Mouse (Mus musculus) stomach, postnatal 0 days (tissue): ENCODE data around the gene Gm10203. TPM values are rescaled to one million over a fixed set of nuclear protein-coding genes. Genes with fewer than 3 reads are reported as not detected.
"Not testable (repeated sequence)": the region's sequence is repeated elsewhere in the genome, so short reads cannot be mapped to it uniquely, and the experiment has no call there.

Experiments used
- ATAC-seq: fragments of 200-750 bp; cut with Nextera tagmentation; 2 replicates; pipeline ENCODE4 v1.8.0; 2017; ENCODE audit not compliant: low FRiP score, low TSS enrichment
- DNase-seq: peaks from one replicate; pipeline ENCODE4 v3.0.0-alpha.2; 2016; ENCODE audit warnings: low spot score
- H3K27ac ChIP-seq: fragments of 300-500 bp; sonication (generic); replicated peaks from 2 replicates; pipeline ENCODE4 v1.5.1; 2014; ENCODE audit warnings: mild to moderate bottlenecking, control low read depth
- H3K27me3 ChIP-seq: fragments of 300-500 bp; sonication (generic); 2 replicates; pipeline ENCODE4 v1.6.1; 2014; ENCODE audit warnings: low read length; ENCODE audit not compliant: control insufficient read depth, insufficient read depth
- H3K36me3 ChIP-seq: fragments of 300-500 bp; sonication (generic); 2 replicates; pipeline ENCODE4 v1.6.1; 2014; ENCODE audit warnings: low read length, mixed read lengths; ENCODE audit not compliant: control insufficient read depth, insufficient read depth
- H3K4me1 ChIP-seq: fragments of 300-500 bp; sonication (generic); replicated peaks from 2 replicates; pipeline ENCODE4 v1.6.1; 2014; ENCODE audit warnings: antibody characterized with exemption; ENCODE audit not compliant: control insufficient read depth, insufficient read depth
- H3K4me2 ChIP-seq: fragments of 300-500 bp; sonication (generic); replicated peaks from 2 replicates; pipeline ENCODE4 v1.6.1; 2014; ENCODE audit warnings: low read depth, mild to moderate bottlenecking, control low read depth, moderate library complexity
- H3K4me3 ChIP-seq: fragments of 300-500 bp; sonication (generic); 2 replicates; pipeline ENCODE4 v1.5.1; 2014; ENCODE audit warnings: low read depth, low read length, control low read depth
- H3K9ac ChIP-seq: fragments of 300-500 bp; sonication (generic); 2 replicates; pipeline ENCODE4 v1.6.1; 2014; ENCODE audit warnings: mild to moderate bottlenecking, low read length, control low read depth, mixed read lengths
- H3K9me3 ChIP-seq: fragments of 300-500 bp; sonication (generic); 2 replicates; pipeline ENCODE4 v1.6.1; 2016; ENCODE audit warnings: low read length; ENCODE audit not compliant: control insufficient read depth
- CTCF ChIP-seq: IDR thresholded peaks from 2 replicates; pipeline ENCODE4 v1.5.1; 2016; ENCODE audit warnings: antibody characterized with exemption, low read depth, mild to moderate bottlenecking, moderate library complexity
- EP300 ChIP-seq: optimal IDR thresholded peaks from 2 replicates; pipeline ENCODE3; 2016; ENCODE audit warnings: antibody characterized with exemption
- WGBS: fragments of 180-500 bp; shearing (Covaris S2); extraction: QIAGEN DNeasy Blood & Tissue Kit; methylation state at CpG from one replicate; pipeline ENCODE4 v1.1.7; 2014; 5-methylcytosine and 5-hydroxymethylcytosine counted together
- polyA plus RNA-seq: library from polyadenylated mRNA; unstranded; fragments of >200 nt; fragmentation: Nextera tagmentation; extraction: Ambion mirVana; gene quantifications from 2 replicates; pipeline ENCODE4 v1.2.1, GENCODE M21; 2015

Gene Gm10203
- polyA plus RNA-seq, 1 experiment from 2014 or later, result not detected

GRCm38 (mm10) chr6:149168436-149168835 is 38.5 kb downstream of the Gm10203 start:
- H3K9ac ChIP-seq, result no peak overlapping the region
- H3K9me3 ChIP-seq, result no peaks in the 10 kb centered on the region; the same call in 1 of the 2 replicates
- H3K27ac ChIP-seq, result no peak overlapping the region
- H3K27me3 ChIP-seq, result no peaks in the 10 kb centered on the region
- H3K36me3 ChIP-seq, result 0 out of 2 replicates have a peak, but pooled peaks cover 3% of the 10 kb centered on the region
- ATAC-seq (no peak), DNase-seq (no peak)
- no peak for TF ChIP-seq EP300
- TF ChIP-seq CTCF, result no peak
- no peaks in the 10 kb centered on the region for H3K4me1 ChIP-seq
- H3K4me2 ChIP-seq, result no peak overlapping the region
- WGBS, result 89% methylated on average over 2 of the region's 2 CpGs
- no peak overlapping the region for H3K4me3 ChIP-seq

- 89% methylated on average over 3 of the region's 4 CpGs for WGBS
- DNase-seq, H3K4me3 ChIP-seq, H3K4me2 ChIP-seq, H3K9ac ChIP-seq, H3K9me3 ChIP-seq, H3K36me3 ChIP-seq, ATAC-seq, H3K4me1 ChIP-seq, H3K27ac ChIP-seq, H3K27me3 ChIP-seq: not testable (repeated sequence)
Measured at GRCm38 (mm10) chr6:149169965-149170364, 40.0 kb downstream of the Gm10203 start.

- H3K36me3 ChIP-seq, result peaks cover 10% of the 10 kb centered on the region
- no peak overlapping the region for H3K4me2 ChIP-seq
- TF ChIP-seq EP300 (no peak), CTCF (no peak)
- no peaks in the 10 kb centered on the region for H3K4me1 ChIP-seq
- 45% methylated on average over 4 of the region's 4 CpGs for WGBS
- H3K27ac ChIP-seq, result no peak overlapping the region
- no peak for ATAC-seq
- no peaks in the 10 kb centered on the region for H3K9me3 ChIP-seq
- no peak overlapping the region for H3K4me3 ChIP-seq
- H3K9ac ChIP-seq, result no peak overlapping the region
- no peaks in the 10 kb centered on the region for H3K27me3 ChIP-seq
- no peak for DNase-seq
Measured at GRCm38 (mm10) chr6:149173831-149174625, 44.1 kb downstream of the Gm10203 start.

GRCm38 (mm10) chr6:149174932-149175570 is 45.1 kb downstream of the Gm10203 start:
- Histone ChIP-seq H3K9me3 (no peaks in the 10 kb centered on the region), H3K36me3 (peaks cover 10% of the 10 kb centered on the region), H3K27me3 (no peaks in the 10 kb centered on the region), H3K9ac (no peak overlapping the region), H3K4me1 (no peaks in the 10 kb centered on the region), H3K27ac (no peak overlapping the region), H3K4me3 (no peak overlapping the region), H3K4me2 (no peak overlapping the region)
- WGBS, result 80% methylated on average over 3 of the region's 3 CpGs
- TF ChIP-seq EP300 (no peak), CTCF (no peak)
- DNase-seq (no peak), ATAC-seq (no peak)

- Histone ChIP-seq H3K9ac (no peak overlapping the region), H3K4me3 (no peak overlapping the region), H3K4me1 (no peaks in the 10 kb centered on the region), H3K9me3 (no peaks in the 10 kb centered on the region), H3K27me3 (no peaks in the 10 kb centered on the region), H3K36me3 (peaks cover 21% of the 10 kb centered on the region), H3K4me2 (no peak overlapping the region), H3K27ac (no peak overlapping the region)
- no peak for TF ChIP-seq CTCF
- TF ChIP-seq EP300, result no peak
- DNase-seq (no peak), ATAC-seq (no peak)
Measured at GRCm38 (mm10) chr6:149179064-149179463, 49.1 kb downstream of the Gm10203 start.

Other genes starting within 250 kb of the Gm10203 start
- 4.0 and 5.0 TPM in 2 replicates for gene Caprin2, start 233.9 kb upstream of the Gm10203 start, polyA plus RNA-seq
- 27.6 and 27.9 TPM in 2 replicates for gene Sinhcaf, start 183.7 kb upstream of the Gm10203 start, polyA plus RNA-seq
- gene Dennd5b, start 28.5 kb upstream of the Gm10203 start, polyA plus RNA-seq, result 1.7 and 2.0 TPM in 2 replicates
- 12.6 and 12.9 TPM in 2 replicates for gene Etfbkmt, start 9.7 kb downstream of the Gm10203 start, polyA plus RNA-seq
- 20.1 and 20.2 TPM in 2 replicates for gene Amn1, start 58.5 kb downstream of the Gm10203 start, polyA plus RNA-seq
- gene Resf1, start 179.2 kb downstream of the Gm10203 start, polyA plus RNA-seq, result 18.1 and 20.8 TPM in 2 replicates